Mouse (Mus musculus) megakaryocyte, embryonic 14.5 days (primary cell): ENCODE data around the gene St6gal1. TPM values are rescaled to one million over a fixed set of nuclear protein-coding genes. Genes with fewer than 3 reads are reported as not detected.

Experiments
- H3K27me3 ChIP-seq: replicated peaks from 2 replicates; pipeline ENCODE3; 2012; ENCODE audit warnings: inconsistent platforms
- H3K36me3 ChIP-seq: replicated peaks from 2 replicates; pipeline ENCODE3; 2012; ENCODE audit warnings: low read length, inconsistent platforms, mixed read lengths
- H3K4me1 ChIP-seq: 2 replicates; pipeline ENCODE4 v1.6.1; 2012; ENCODE audit warnings: inconsistent platforms
- H3K4me3 ChIP-seq: replicated peaks from 2 replicates; pipeline ENCODE3; 2012; ENCODE audit warnings: moderate library complexity, mild to moderate bottlenecking, inconsistent platforms
- H3K9me3 ChIP-seq: 2 replicates; pipeline ENCODE4 v1.6.1; 2012; ENCODE audit warnings: inconsistent platforms
- FLI1 ChIP-seq: IDR thresholded peaks from 2 replicates; pipeline ENCODE4 v1.6.1; 2012; ENCODE audit warnings: low read length, inconsistent platforms, mixed read lengths
- GATA1 ChIP-seq: IDR thresholded peaks from 3 replicates; pipeline ENCODE4 v1.6.1; 2012; ENCODE audit warnings: mixed read lengths, low read length, inconsistent platforms, borderline replicate concordance
- polyA plus RNA-seq: library from polyadenylated mRNA; stranded (reverse); fragments of >175 nt; gene quantifications from 2 replicates; pipeline ENCODE4 v1.2.3, GENCODE M21; 2012; ENCODE audit warnings: low replicate concordance; ENCODE audit not compliant: insufficient read depth

The St6gal1 gene
- polyA plus RNA-seq, 1 experiment: not detected

DNA sequence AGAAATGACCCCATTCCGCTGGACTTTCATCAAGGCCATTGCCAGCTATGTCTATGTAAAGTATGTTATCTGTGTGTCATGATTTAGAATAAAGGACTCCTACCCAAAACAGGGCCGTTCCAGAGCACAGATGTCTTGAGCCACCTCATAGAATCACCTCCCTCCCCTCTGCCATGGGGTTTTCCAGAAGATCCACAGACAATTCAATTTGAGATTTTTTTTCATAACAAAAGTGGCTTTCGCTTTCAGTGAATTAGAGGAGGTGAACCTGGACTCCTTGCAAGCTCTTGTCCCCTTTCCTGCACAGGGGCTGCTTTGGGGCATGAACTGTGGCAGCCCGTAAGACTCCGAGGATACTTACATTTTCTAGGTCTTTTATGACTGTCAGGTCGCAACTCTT is 70.2 kb downstream of the St6gal1 start:
- peaks cover 12% of the 10 kb centered on the region for H3K9me3 ChIP-seq
- H3K36me3 ChIP-seq: no peaks in the 10 kb centered on the region
- no peak overlapping the region for H3K4me3 ChIP-seq
- TF ChIP-seq GATA1: no peak
- no peak for TF ChIP-seq FLI1
- peaks cover 2% of the 10 kb centered on the region for H3K27me3 ChIP-seq
- no peaks in the 10 kb centered on the region for H3K4me1 ChIP-seq

DNA sequence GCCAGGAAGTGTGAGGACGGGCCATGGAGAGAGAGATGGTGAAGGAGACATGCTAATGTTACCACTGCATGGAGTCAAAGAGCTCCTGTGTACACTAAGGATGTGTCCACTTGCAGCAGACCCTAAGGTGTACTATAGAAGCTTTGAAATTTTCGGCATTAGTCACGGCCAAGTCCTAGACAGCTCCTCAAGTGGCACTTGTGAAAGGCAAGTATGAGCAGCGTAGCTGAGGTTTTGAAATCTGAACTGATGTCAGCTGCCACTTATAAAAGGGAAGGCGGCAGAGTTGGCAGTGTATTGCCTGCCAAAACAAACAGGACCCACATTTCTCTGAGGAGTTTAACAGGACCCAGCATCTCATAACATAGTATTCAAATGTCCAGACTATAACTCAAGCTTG is 71.2 kb downstream of the St6gal1 start:
- Histone ChIP-seq H3K9me3 (peaks cover 11% of the 10 kb centered on the region), H3K27me3 (peaks cover 2% of the 10 kb centered on the region), H3K4me3 (no peak overlapping the region), H3K36me3 (no peaks in the 10 kb centered on the region), H3K4me1 (no peaks in the 10 kb centered on the region)
- TF ChIP-seq FLI1 (no peak), GATA1 (no peak)

DNA sequence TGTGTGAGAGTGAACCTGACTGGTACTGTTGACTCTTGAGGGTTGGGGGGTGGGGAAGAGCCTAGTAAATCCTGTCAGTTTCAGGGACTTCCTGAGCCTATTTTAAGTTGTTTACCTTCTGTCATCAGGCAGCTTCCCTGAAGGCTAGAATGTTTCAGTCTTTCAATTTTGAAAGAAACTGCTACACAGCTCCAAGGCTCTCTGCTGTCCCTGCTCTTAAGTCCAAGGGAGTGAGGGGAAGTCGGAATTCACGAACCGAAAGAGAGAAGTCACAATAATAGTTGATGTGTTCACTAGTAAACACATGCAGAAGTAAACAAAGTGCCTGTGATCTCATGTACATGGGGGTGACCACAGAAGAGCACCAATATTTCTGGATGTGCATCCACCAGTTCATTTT is 72.2 kb downstream of the St6gal1 start:
- H3K9me3 ChIP-seq: peaks cover 9% of the 10 kb centered on the region
- peaks cover 2% of the 10 kb centered on the region for H3K27me3 ChIP-seq
- TF ChIP-seq GATA1: no peak
- TF ChIP-seq FLI1: no peak
- no peaks in the 10 kb centered on the region for H3K4me1 ChIP-seq
- H3K4me3 ChIP-seq: no peak overlapping the region
- no peaks in the 10 kb centered on the region for H3K36me3 ChIP-seq

DNA sequence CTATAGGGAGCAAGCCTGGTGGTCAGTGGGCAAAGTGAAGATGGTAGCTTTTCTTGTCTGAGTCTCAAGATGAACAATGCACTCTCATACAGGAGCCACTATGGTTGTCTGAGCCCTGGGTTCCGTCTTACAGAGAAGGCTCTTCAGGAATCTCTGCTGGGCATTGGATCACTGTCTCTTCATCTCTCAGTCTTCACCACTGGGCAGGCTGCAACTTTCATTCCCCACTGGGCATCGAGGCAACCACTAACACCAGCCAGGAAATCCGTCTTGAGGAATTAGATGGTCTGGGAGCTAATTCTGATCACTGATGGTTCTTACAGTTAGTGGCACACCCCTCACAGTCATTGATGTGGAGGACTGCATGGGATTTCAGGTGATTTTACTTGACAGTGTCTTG is 73.9 kb downstream of the St6gal1 start:
- H3K9me3 ChIP-seq: peaks cover 9% of the 10 kb centered on the region
- H3K36me3 ChIP-seq: no peaks in the 10 kb centered on the region
- H3K27me3 ChIP-seq: peaks cover 7% of the 10 kb centered on the region
- no peak overlapping the region for H3K4me3 ChIP-seq
- TF ChIP-seq GATA1 (no peak), FLI1 (no peak)
- H3K4me1 ChIP-seq: no peaks in the 10 kb centered on the region

DNA sequence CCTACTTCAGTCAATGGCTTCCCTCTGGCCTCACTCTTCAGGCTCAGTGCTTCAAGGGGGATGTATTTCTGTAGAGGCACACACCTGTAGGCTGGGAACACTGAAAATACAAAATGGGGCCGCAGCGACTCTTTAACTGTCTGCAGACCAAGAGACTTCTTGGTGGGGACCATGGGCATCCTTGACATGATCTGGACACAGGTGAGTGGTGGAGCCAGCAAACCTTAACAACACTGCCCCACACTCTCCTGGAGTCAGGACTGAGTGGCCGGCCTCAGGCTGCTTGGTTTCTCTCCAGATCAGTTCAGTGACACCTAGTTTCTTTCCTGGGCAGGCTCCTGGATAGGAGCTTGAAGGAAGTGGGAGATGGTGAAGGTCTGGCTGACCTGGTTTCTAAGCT is 74.4 kb downstream of the St6gal1 start:
- no peak overlapping the region for H3K4me3 ChIP-seq
- peaks cover 8% of the 10 kb centered on the region for H3K27me3 ChIP-seq
- TF ChIP-seq GATA1 (no peak), FLI1 (no peak)
- H3K36me3 ChIP-seq: no peaks in the 10 kb centered on the region
- H3K9me3 ChIP-seq: peaks cover 9% of the 10 kb centered on the region
- H3K4me1 ChIP-seq: no peaks in the 10 kb centered on the region

DNA sequence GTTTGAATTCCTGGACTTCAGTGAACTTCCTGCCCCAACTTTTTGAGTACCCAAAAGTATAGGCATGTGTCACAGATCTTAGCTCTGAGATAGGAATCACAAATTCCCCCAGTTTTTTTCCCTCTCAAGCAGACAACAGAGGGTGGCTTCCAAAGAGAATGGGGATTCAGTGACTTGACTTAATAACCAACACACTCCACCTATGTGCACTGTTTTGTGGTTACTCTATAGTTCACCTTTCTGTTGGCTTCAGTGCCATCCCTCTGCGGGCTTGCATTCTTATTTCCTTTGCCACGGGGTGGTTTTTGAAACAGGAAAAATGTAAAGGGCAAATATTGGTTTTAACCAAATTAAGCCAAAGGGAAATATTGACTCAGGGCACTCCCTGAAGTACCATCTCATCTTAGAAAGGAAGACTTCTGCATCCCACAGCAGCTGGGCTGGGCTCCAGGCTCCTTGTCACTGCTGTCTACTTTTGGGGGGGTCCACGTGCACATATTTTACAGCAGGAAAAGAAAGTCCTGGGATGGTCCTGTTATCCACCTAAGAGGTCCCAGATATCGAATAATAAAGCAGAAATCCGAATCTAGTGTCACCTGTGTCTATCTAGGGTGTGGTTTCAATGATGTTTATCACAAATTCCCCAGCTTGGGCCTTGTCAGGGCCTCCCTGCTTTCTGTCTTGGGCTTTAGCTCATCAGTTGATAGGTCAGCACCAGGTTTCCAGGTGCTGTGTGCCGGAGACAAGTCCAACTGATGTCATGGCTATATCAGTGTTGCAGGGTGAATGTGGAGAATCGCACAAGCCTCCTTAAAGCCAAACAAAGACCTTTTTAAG is 75.6 kb downstream of the St6gal1 start:
- H3K4me1 ChIP-seq: no peaks in the 10 kb centered on the region
- no peak overlapping the region for H3K4me3 ChIP-seq
- peaks cover 8% of the 10 kb centered on the region for H3K27me3 ChIP-seq
- H3K36me3 ChIP-seq: no peaks in the 10 kb centered on the region
- H3K9me3 ChIP-seq: peaks cover 9% of the 10 kb centered on the region
- TF ChIP-seq GATA1: no peak
- no peak for TF ChIP-seq FLI1

DNA sequence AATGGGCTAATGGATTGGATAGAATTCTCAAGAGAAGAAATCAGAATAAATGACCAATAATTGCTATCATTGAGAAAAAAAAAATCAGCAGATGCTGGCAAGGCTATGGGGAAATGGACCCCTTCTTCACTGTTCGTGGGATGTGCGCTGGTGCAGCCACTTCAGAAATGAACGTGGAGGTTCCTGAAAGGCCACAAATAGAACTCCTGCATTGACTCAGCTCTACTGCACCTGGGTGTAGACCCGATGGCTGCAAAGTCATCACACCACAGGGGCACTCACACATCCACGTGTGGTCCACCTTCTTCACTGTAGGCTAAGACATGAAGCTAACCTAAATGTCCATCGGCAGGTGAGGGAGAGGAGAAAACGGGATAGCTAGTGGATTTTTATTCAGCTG is 77.2 kb downstream of the St6gal1 start:
- no peaks in the 10 kb centered on the region for H3K36me3 ChIP-seq
- peaks cover 2% of the 10 kb centered on the region for H3K9me3 ChIP-seq
- peaks cover 16% of the 10 kb centered on the region for H3K27me3 ChIP-seq
- TF ChIP-seq GATA1 (no peak), FLI1 (no peak)
- no peaks in the 10 kb centered on the region for H3K4me1 ChIP-seq
- H3K4me3 ChIP-seq: no peak overlapping the region

DNA sequence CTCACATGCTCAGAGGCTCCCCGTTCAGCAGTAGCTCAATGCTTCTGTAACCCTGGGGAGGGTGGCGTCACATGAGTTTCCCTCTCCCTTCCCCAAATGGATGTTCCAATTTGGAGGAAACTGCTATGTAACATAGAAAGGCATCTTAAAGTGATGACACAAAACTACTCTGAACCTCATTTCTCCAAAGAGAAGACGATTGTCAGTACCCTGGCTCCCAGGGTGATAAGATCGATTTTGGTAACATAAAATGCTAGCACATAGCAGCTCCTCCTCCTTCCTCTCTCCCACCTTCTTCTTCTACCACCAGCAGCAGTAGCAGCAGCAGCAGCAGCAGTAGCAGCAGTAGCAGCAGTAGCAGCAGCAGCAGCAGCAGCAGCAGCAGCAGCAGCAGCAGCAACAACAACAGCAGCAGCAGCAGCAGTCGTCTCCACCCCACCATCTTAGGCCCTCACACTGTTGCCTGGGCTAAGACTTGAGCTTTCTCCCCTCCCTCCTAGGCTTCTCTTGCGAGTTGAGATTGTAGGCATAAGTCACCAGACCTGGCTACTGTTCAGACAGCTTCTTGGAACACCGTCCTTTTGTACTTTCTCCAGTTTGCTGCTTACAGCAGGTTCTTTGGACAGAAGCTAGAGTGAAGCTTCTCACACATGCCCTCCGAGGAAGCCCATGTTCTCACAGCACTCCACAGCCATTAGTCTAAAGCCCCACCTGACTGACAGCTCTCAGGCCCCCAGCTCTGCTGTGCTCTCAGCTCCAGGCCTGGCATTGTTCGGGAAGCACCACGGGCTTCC is 81.5 kb downstream of the St6gal1 start:
- TF ChIP-seq FLI1 (no peak), GATA1 (no peak)
- peaks cover 20% of the 10 kb centered on the region for H3K27me3 ChIP-seq
- H3K4me1 ChIP-seq: no peaks in the 10 kb centered on the region
- no peaks in the 10 kb centered on the region for H3K36me3 ChIP-seq
- H3K4me3 ChIP-seq: no peak overlapping the region
- no peaks in the 10 kb centered on the region for H3K9me3 ChIP-seq

DNA sequence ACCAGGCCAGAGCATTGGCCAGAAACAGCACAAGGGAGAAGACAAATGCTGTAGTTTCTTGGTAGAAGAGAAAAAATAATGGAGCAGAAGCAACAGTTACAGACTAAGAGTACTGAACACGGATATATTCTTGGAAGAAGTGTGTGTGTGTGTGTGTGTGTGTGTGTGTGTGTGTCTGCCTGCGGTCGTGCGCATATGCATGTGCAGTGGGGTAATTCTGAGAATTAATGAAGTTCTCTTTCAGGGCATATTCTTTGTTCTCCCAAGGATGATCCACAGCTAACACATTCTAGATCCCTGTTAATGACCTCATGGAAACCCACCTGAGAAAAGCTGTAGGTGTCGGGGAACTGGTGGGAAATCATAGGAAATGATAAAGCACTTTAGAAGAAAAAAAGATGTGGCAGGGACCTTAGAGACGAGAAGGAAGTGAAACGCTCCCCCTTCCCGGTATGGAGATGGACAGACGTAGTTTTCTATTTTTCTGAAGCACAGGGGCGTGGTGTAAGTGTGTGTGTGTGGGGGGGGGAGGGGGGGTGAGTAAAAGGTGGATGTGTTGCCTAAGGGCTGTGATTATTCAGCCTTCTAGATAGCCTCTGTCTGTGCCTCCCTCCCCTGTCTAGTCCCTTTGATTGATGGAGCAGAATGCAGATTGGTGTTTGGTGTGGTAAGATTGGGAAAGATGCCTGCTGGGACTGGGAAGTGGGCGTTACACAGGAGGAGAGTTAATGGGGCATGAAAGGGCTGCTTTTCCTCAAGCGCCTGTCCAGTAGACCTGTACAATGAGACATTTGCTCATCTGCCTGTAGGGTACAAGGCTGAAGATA is 82.8 kb downstream of the St6gal1 start:
- TF ChIP-seq GATA1 (no peak), FLI1 (no peak)
- Histone ChIP-seq H3K4me3 (no peak overlapping the region), H3K36me3 (no peaks in the 10 kb centered on the region), H3K27me3 (peaks cover 20% of the 10 kb centered on the region), H3K4me1 (no peaks in the 10 kb centered on the region), H3K9me3 (no peaks in the 10 kb centered on the region)
